Mouse (Mus musculus) gastrocnemius, postnatal 10 days (tissue): ENCODE data around the gene Gm8180. TPM values are rescaled to one million over a fixed set of nuclear protein-coding genes. Genes with fewer than 3 reads are reported as not detected.
"Not testable (repeated sequence)": the region's sequence is repeated elsewhere in the genome, so short reads cannot be mapped to it uniquely, and the experiment has no call there.

ENCODE experiments used
- DNase-seq: peaks from one replicate; pipeline ENCODE4 v3.0.0; 2021; ENCODE audit warnings: mixed read lengths
- long read RNA-seq, 2 experiments: library from polyadenylated mRNA; stranded (forward); transcript quantifications; one replicate each; pipeline ENCODE4 v2.0.0; 2021
- total RNA-seq, 2 experiments: library from RNA; stranded (reverse); gene quantifications; 2 replicates each; pipeline ENCODE4 v1.2.3; 2021

Gm8180 gene
- not detected for total RNA-seq
- long read RNA-seq, experiment 1 = 0 reads
- long read RNA-seq, experiment 2 = 0 reads

GRCm38 (mm10) chr14:43784645-43785044 lies at the start of gene Gm8180:
Gene Gm8180, minus strand, starts transcription at chr14:43784745.
- DNase-seq = not testable (repeated sequence)

GRCm38 (mm10) chr14:43830385-43830784 lies 45.8 kb upstream of the Gm8180 start:
- DNase-seq = not testable (repeated sequence)

- not testable (repeated sequence) for DNase-seq
These were observed 39.6 kb upstream of the Gm8180 start for GRCm38 (mm10) chr14:43824176-43824575.

DNA sequence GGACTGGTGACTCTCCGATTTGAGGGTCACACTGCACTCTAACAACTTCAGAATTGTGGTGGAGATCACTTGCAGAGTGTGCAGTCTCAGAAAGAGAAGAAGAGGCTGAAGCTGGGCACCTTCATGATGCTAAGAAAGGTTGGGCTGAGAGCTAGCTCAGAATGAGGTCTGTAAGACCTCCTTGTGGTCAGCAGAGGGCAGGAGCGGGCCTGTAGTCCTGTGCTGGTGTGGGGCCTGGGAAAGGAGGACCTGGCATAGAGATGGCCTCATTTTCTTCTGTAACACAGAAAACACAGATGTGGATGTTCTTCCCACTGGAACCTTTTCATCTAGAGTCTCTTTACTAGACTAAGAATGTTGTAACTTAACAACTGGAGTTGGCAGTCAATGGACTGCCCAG lies 37.3 kb upstream of the Gm8180 start:
- not testable (repeated sequence) for DNase-seq

DNA sequence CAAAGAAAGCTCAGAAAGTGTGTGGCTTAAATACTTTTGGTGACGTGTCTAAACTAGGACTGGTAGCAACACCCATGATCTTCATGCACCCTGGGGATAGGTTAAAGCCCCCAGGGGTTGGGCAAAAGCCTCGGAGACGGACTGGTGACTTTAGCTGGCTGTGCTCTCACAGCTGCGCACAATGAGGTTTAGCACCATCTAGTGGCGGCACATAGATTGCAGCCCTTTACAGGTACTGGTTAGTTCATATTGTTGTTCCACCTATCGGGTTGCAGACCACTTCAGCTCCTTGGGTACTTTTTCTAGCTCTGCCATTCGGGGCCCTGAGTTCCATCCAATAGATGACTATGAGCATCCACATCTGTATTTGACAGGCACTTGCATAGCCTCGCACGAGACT lies 27.9 kb upstream of the Gm8180 start:
- DNase-seq = peak; percentile 26

- DNase-seq = not testable (repeated sequence)
These were observed 23.6 kb upstream of the Gm8180 start for GRCm38 (mm10) chr14:43808142-43808541.

DNA sequence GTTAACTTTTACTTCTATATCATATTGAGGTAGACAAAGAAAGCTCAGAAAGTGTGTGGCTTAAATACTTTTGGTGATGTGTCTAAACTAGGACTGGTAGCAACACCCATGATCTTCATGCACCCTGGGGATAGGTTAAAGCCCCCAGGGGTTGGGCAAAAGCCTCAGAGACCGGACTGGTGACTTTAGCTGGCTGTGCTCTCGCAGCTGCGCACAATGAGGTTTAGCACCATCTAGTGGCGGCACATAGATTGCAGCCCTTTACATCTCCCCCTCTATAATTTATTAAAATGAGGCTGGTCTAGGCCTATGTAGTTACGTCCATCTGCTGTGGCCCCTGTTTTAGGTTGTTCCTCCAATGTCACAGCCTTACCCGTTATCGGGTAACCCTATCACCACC lies 19.9 kb upstream of the Gm8180 start:
- not testable (repeated sequence) for DNase-seq

DNA sequence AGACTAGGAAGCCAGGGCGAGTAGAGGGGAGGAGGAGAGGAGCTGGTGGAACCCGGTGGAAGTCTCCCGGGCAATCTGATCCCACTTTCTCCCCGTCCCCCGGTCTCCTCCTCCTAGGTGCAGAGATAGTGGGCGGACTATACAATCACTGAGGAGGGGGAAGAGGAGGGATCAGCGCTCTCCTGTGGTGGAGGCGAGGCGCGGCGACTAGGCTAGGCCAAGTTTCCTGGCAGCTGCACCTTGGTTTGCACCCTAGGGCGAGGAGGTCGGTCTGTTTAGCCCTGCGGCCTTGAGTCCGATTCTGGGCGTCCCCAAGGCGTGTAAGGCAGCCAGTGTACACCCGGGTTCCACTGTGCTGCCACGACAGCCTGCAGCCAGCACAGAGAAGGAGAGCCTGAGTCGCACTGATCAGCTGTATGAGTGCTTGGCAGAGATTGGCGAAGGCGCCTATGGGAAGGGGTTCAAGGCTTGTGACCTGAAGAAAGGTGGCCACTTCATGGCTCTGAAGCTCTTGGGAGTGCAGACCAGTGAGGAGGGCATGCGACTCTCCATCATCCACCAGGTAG lies 12.4 kb upstream of the Gm8180 start:
- DNase-seq = not testable (repeated sequence)

DNA sequence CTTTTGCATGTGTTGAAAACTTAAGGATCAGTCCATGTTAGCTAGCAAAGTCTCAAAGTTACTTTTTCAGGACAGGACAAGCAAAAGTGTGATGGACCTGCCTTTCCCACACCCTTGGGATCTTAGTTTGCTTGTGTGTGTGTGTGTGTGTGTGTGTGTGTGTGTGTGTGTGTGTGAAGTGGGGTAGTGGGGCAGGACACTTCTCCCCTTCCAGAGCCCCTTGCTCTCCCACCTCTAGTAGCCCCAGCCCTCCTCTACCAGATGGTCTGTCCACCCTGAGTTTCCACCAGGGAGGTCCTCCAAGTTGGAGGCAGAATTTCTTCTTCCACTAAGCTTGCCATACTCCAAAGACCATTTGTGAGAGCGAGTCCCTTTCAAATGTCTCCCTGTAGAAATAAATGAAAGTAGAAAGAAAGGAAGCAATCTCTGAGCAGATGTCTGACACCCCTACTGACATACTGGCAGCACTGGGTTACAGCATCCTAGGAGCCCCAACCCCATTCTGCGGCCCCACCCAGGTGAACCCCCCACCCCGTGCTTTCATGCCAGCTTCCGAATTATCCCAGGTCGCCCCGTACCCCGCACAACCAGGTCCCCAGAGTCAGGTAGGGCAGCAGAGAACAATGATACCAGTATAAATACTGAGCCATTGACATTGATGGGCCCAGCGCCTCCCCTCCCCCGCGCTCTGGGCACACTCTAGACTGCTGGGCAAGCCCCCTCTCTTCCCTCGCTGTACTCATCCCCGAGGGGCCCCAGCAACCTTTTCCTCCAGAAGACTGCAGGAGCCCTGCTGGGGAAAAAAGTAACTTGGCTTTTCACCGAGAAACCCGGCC lies 11.7 kb upstream of the Gm8180 start:
- peak; percentile 3 for DNase-seq

GRCm38 (mm10) chr14:43793811-43794210 lies 9.3 kb upstream of the Gm8180 start:
- DNase-seq = not testable (repeated sequence)

DNA sequence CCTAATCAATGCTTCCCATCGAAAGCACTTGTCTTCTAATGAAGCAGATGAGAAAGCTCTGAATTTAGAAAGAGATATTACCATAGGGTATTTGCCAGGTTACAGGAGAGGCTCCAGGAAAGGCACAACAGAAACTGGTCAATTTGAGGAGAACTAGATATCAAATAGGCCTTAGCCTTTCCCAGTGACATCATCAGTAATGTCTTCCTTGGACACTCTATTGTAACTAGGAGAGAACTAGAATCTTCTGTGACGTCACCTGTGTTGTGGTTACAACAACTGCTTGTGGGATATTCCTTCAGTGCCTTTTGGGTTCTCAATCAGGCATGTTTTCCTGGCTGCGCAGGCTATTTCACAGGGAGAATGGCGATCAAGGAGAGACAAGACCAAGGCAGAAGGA lies 37.0 kb downstream of the Gm8180 start, which contains the start of gene Gm6526:
Gene Gm6526 (plus strand): TSS at position 301 of the 400 bp plus-strand sequence.
- not testable (repeated sequence) for DNase-seq

Other genes with a start within 250 kb of the Gm8180 start
- gene Gm5799, start 241.2 kb downstream of the Gm8180 start, total RNA-seq = not detected
- gene Gm17654, start 205.6 kb downstream of the Gm8180 start, total RNA-seq = not detected
- not detected for gene Gm10375, start 176.7 kb downstream of the Gm8180 start, total RNA-seq
- not detected for gene Gm8165, start 107.5 kb downstream of the Gm8180 start, total RNA-seq
- gene Gm7324, start 86.9 kb downstream of the Gm8180 start, total RNA-seq = 1 to 10 TPM in 1 of 2 experiments, under 1 TPM in 1; 0.29 to 1.2 TPM
- not detected for gene Gm16506, start 57.3 kb downstream of the Gm8180 start, total RNA-seq
- not detected for gene Gm6526, start 36.9 kb downstream of the Gm8180 start, total RNA-seq
- under 1 TPM in 1 of 2 experiments, not detected in 1; 0.45 TPM for gene Ear1, start 90.8 kb upstream of the Gm8180 start, total RNA-seq
- gene Ear10, start 138.8 kb upstream of the Gm8180 start, total RNA-seq = not detected
- under 1 TPM in 1 of 2 experiments, not detected in 1; 0.14 TPM for gene Gm8113, start 140.6 kb upstream of the Gm8180 start, total RNA-seq
- gene Ang5, start 172.3 kb upstream of the Gm8180 start, total RNA-seq = not detected
- not detected for gene Ang6, start 217.5 kb upstream of the Gm8180 start, total RNA-seq